Mouse (Mus musculus) neural tube, embryonic 14.5 days (tissue): Measurements from ENCODE around the gene Cfap157. TPM values are rescaled to one million over a fixed set of nuclear protein-coding genes. Genes with fewer than 3 reads are reported as not detected.

Source experiments
- ATAC-seq: fragments of 200-750 bp; cut with Nextera tagmentation; 2 replicates; pipeline ENCODE4 v1.8.0; 2017; ENCODE audit warnings: low read depth, mild to moderate bottlenecking, moderate TSS enrichment, moderate library complexity
- H3K27ac ChIP-seq: fragments of 300-500 bp; sonication (generic); 2 replicates; pipeline ENCODE4 v1.5.1; 2014; ENCODE audit warnings: low read depth, mild to moderate bottlenecking, control low read depth, low read length, moderate library complexity, mixed read lengths
- H3K27me3 ChIP-seq: fragments of 300-500 bp; sonication (generic); 2 replicates; pipeline ENCODE4 v1.6.1; 2014; ENCODE audit warnings: low read length; ENCODE audit not compliant: control insufficient read depth, insufficient read depth
- H3K36me3 ChIP-seq: fragments of 300-500 bp; sonication (generic); 2 replicates; pipeline ENCODE4 v1.6.1; 2014; ENCODE audit warnings: low read length, mixed read lengths; ENCODE audit not compliant: control insufficient read depth, insufficient read depth
- H3K4me1 ChIP-seq: fragments of 300-500 bp; sonication (generic); 2 replicates; pipeline ENCODE4 v1.6.1; 2014; ENCODE audit warnings: low read length; ENCODE audit not compliant: control insufficient read depth, insufficient read depth
- H3K4me2 ChIP-seq: fragments of 300-500 bp; sonication (generic); 2 replicates; pipeline ENCODE4 v1.6.1; 2014; ENCODE audit warnings: mild to moderate bottlenecking, low read depth, low read length, control low read depth
- H3K4me3 ChIP-seq: fragments of 300-500 bp; sonication (generic); 2 replicates; pipeline ENCODE4 v1.5.1; 2014; ENCODE audit warnings: low read depth, low read length, control low read depth, mixed read lengths
- H3K9ac ChIP-seq: fragments of 300-500 bp; sonication (generic); replicated peaks from 2 replicates; pipeline ENCODE4 v1.6.1; 2014; ENCODE audit warnings: low read depth, mild to moderate bottlenecking, control low read depth, low read length, mixed read lengths
- H3K9me3 ChIP-seq: fragments of 300-500 bp; sonication (generic); 2 replicates; pipeline ENCODE4 v1.6.1; 2016; ENCODE audit warnings: low read length; ENCODE audit not compliant: control insufficient read depth
- WGBS: fragments of 180-500 bp; shearing (Covaris S2); extraction: QIAGEN DNeasy Blood & Tissue Kit; methylation state at CpG from one replicate; pipeline ENCODE4 v1.1.7; 2014; 5-methylcytosine and 5-hydroxymethylcytosine counted together
- polyA plus RNA-seq: library from polyadenylated mRNA; unstranded; fragments of >200 nt; fragmentation: Nextera tagmentation; extraction: Ambion mirVana; gene quantifications from 2 replicates; pipeline ENCODE4 v1.2.1, GENCODE M21; 2014

Gene Cfap157
- polyA plus RNA-seq, 1 experiment from 2014 or later, result 0.48 TPM

- Histone ChIP-seq H3K9me3 (no peaks in the 10 kb centered on the region), H3K36me3 (no peaks in the 10 kb centered on the region), H3K4me1 (peaks cover 12% of the 10 kb centered on the region), H3K27ac (peak within 1 kb of the TSS; percentile 55), H3K27me3 (no peaks in the 10 kb centered on the region), H3K4me2 (peak within 1 kb of the TSS; percentile 83), H3K9ac (peak within 1 kb of the TSS; percentile 51), H3K4me3 (peak within 1 kb of the TSS; percentile 57)
- ATAC-seq, result peak; percentile 97
- under 1% methylated on average over 46 of the region's 46 CpGs for WGBS
Observed at GRCm38 (mm10) chr2:32775359-32776074, 8.7 kb downstream of the Cfap157 start, which contains the start of the genes Ttc16 and Ptrh1. Ttc16 (minus strand) TSS chr2:32775633. Ptrh1 (plus strand) TSS chr2:32775786.

GRCm38 (mm10) chr2:32772626-32773279 is 11.5 kb downstream of the Cfap157 start:
- 90% methylated on average over 8 of the region's 8 CpGs for WGBS
- no peak for ATAC-seq
- peaks cover 12% of the 10 kb centered on the region for H3K4me1 ChIP-seq

DNA sequence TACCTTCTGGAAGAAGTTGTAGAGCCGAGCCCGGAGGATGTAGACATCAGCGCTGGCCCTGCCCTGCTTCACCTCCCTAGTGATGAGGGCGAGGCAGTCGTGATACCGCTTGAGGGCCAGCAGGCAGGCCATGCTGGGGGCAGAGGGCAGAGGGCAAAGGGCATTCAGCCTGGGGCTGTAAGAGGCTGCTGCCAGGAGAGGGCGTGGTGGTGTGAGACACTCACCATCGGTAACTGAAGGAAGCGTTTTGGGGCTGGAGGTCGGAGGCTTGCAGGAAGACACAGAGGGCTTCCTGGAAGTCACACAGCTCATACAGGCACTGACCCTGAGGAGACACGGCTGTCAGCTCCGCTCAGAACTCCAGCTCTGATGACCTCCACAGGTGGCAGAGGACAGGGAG is 12.3 kb downstream of the Cfap157 start:
- H3K4me3 ChIP-seq, result no peak overlapping the region
- H3K9me3 ChIP-seq, result no peaks in the 10 kb centered on the region
- H3K9ac ChIP-seq, result no peak overlapping the region
- ATAC-seq, result no peak
- no peaks in the 10 kb centered on the region for H3K36me3 ChIP-seq
- H3K4me1 ChIP-seq, result peaks cover 12% of the 10 kb centered on the region
- no peak overlapping the region for H3K27ac ChIP-seq
- no peaks in the 10 kb centered on the region for H3K27me3 ChIP-seq
- no peak overlapping the region for H3K4me2 ChIP-seq
- 38% methylated on average over 12 of the region's 12 CpGs for WGBS

More at GRCm38 (mm10) chr2:32772626-32773279, 11.5 kb downstream of the Cfap157 start:
- Histone ChIP-seq H3K4me3 (no peak overlapping the region), H3K36me3 (no peaks in the 10 kb centered on the region), H3K9me3 (no peaks in the 10 kb centered on the region), H3K4me2 (no peak overlapping the region), H3K27me3 (no peaks in the 10 kb centered on the region), H3K27ac (no peak overlapping the region), H3K9ac (no peak overlapping the region)

DNA sequence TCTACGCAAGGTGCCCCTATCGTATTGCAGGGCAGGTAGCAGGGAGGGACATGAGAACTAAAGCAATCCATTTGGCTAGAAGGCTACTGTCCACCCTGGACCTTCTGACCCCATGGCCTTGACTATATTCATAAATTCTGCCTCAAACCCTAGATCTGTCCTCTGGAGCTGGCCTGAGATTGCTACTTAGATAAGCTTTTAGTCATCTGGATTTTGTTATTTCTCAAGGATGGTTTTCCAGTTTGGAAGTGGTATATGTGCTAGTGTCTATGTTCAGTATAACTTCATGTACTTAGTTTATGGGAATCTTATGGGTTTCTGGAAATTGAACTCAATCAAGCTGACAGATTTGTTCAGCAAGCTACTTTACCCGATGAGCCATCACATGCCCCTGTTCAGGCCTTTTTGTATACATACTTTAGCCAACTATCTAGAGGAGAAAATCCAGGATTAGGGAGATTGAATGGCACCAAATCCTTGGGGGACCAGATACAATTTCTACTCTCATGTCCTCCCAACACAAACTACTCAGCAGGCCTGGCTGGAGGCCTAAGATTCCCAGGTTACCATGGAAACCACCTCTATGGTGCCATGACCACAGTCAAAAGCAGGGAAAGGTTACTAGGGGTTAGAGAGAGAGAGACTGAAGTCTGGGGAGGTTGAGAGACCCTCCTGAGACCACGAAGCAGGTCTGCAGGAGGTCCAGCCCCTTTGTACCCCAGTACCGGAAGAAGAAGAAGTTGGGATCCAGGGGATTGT is 14.7 kb downstream of the Cfap157 start:
- Histone ChIP-seq H3K27me3 (no peaks in the 10 kb centered on the region), H3K9ac (no peak overlapping the region), H3K4me2 (no peak overlapping the region), H3K27ac (no peak overlapping the region), H3K9me3 (no peaks in the 10 kb centered on the region), H3K4me1 (no peaks in the 10 kb centered on the region), H3K36me3 (no peaks in the 10 kb centered on the region), H3K4me3 (no peak overlapping the region)
- 72% methylated on average over 5 of the region's 5 CpGs for WGBS
- ATAC-seq, result no peak

DNA sequence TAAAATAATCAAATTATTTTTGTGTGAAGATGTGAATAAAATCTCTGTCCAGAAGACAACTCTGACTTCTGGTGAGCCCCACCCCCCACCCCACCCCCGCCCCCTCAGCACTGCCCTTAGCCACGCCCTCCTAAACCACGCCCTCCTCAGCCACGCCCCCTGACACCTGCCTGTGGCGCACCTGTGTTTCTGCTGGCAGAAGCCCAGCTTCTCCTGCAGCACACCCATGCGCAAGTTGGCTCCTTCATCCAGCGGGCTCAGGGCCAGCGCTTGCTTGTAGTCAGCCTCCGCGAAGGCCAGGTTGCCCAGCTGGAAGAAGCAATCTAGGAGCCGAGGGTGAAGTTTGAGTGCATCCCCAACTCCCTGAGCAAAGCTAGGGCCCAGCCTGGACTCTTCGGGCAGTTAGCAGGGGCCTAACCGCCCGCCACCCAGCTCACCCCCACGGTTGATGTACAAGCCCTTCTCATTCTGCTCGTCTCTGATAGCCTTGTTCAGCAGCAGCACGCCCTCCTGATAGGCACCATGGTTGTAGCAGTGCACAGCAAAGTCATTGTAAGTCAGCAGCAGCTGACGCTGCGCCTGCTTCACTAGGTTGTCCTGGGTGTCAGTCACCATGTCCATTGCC is 15.5 kb downstream of the Cfap157 start:
- WGBS, result 59% methylated on average over 19 of the region's 19 CpGs
- Histone ChIP-seq H3K27ac (no peak overlapping the region), H3K4me1 (no peaks in the 10 kb centered on the region), H3K9me3 (no peaks in the 10 kb centered on the region), H3K36me3 (no peaks in the 10 kb centered on the region), H3K4me3 (no peak overlapping the region), H3K4me2 (no peak overlapping the region), H3K27me3 (no peaks in the 10 kb centered on the region), H3K9ac (no peak overlapping the region)
- no peak for ATAC-seq

- H3K9me3 ChIP-seq, result no peaks in the 10 kb centered on the region
- H3K27me3 ChIP-seq, result no peaks in the 10 kb centered on the region
- ATAC-seq, result no peak
- no peaks in the 10 kb centered on the region; the same call in 1 of the 2 replicates for H3K36me3 ChIP-seq
- no peak overlapping the region for H3K4me2 ChIP-seq
- WGBS, result 67% methylated on average over 12 of the region's 12 CpGs
- no peak overlapping the region for H3K27ac ChIP-seq
- no peak overlapping the region for H3K4me3 ChIP-seq
- H3K9ac ChIP-seq, result no peak overlapping the region
- H3K4me1 ChIP-seq, result no peaks in the 10 kb centered on the region
Observed at GRCm38 (mm10) chr2:32767241-32767640, 17.0 kb downstream of the Cfap157 start.

- Histone ChIP-seq H3K4me1 (peaks cover under 1% of the 10 kb centered on the region; the same call in 1 of the 2 replicates), H3K27ac (no peak overlapping the region), H3K27me3 (no peaks in the 10 kb centered on the region), H3K4me2 (no peak overlapping the region), H3K36me3 (peaks cover 15% of the 10 kb centered on the region), H3K4me3 (no peak overlapping the region), H3K9ac (no peak overlapping the region), H3K9me3 (no peaks in the 10 kb centered on the region)
- ATAC-seq, result no peak
- 84% methylated on average over 3 of the region's 3 CpGs for WGBS
Observed at GRCm38 (mm10) chr2:32763353-32763752, 20.9 kb downstream of the Cfap157 start.

DNA sequence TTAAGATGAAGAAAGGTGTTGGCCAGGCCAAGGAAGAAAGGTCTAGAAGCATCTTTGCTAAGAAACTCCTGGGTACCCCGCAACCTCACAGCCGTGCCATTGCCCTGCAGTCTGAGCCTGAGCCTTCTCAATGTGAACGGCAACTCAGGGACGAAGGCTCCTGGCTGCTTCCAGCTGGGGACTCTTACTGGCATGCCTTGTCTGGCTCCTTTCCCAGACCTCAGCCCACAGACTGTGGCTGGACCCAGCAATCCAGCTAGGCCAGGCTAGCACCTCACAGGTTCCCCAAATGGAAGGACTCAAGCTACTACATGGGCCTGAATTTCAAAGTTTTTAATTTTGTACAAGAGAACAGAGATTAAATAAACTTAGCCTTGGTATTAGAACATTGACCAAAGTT is 22.4 kb downstream of the Cfap157 start:
- WGBS, result 84% methylated on average over 4 of the region's 4 CpGs
- H3K9ac ChIP-seq, result no peak overlapping the region

More for the DNA sequence above, 22.4 kb downstream of the Cfap157 start:
- Histone ChIP-seq H3K4me1 (peaks cover 5% of the 10 kb centered on the region), H3K4me3 (no peak overlapping the region), H3K4me2 (no peak overlapping the region), H3K27ac (no peak overlapping the region), H3K9me3 (no peaks in the 10 kb centered on the region), H3K36me3 (peaks cover 15% of the 10 kb centered on the region), H3K27me3 (no peaks in the 10 kb centered on the region)
- ATAC-seq, result no peak
